Mouse (Mus musculus): ENCODE data around the gene Prkd2. TPM values are rescaled to one million over a fixed set of nuclear protein-coding genes. Genes with fewer than 3 reads are reported as not detected.
A peak's percentile ranks its signal among the peaks of the same experiment; 100 is the strongest.

The Prkd2 gene
- polyA plus RNA-seq, 1 experiment from 2014 or later = 8.8 TPM

DNA sequence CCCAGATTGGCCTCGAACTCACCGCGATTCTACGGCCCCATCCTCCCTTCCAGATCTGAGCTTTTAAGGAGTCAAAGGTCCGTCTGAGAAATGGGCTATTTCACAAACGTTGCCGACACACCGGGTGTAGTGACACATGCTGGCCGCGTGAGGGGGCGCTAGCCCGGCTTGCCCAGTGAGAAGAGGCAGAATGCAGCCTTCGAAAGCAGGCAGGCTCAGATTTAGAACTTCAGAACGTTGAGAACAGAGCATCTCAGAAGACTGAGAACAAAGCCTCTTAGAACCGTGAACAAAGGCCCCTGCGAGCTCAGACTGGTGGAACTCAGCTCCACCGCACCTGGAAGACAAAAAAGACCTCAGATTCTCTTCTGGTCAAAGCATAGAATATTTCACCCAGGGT is 31.5 kb downstream of the Prkd2 start:
- ATAC-seq (ENCODE audit: low FRiP score) = no peak
- Histone ChIP-seq H3K4me3 (peak overlapping the region; percentile 13), H3K27ac (peak overlapping the region; percentile 58), H3K4me1 (peaks cover 20% of the 10 kb centered on the region), H3K36me3 (peaks cover 14% of the 10 kb centered on the region; the same call in 1 of the 2 replicates), H3K9me3 (replicated peaks) (no peaks in the 10 kb centered on the region), H3K9ac (0 out of 2 replicates have a peak overlapping the region, but pooled peaks have one; percentile 2), H3K4me2 (replicated peaks) (peak overlapping the region; percentile 35), H3K27me3 (no peaks in the 10 kb centered on the region)
- WGBS = 5% methylated on average over 17 of the region's 17 CpGs

DNA sequence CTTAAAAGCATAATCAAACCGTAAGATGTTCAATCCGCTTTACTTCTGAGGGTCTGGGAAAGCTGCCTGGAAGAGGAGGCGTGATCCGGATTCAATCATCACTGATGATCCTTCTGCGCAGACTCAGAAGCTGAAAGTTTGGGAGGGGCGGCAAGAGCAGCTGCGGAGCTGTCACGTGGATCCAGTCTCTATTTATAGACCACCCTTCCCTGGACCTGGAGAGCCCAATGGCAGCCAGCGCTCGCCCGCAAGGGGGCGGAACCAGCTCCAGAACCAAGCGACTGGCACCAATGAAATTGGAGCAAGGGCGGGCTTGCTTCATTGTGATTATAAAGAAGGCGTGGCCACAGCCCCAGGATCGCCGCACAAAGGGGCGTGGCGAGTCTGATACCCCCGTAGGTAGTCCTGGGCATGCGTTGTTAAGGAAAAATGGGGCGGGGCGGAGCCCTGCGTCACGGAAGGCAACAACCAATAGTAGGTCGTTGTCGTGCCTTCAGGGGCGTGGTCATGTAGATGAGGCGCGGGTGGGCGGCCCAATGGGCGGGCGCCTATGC is 32.1 kb downstream of the Prkd2 start:
- Histone ChIP-seq H3K27ac (peak overlapping the region; percentile 58), H3K9me3 (replicated peaks) (no peaks in the 10 kb centered on the region), H3K36me3 (peaks cover 14% of the 10 kb centered on the region; the same call in 1 of the 2 replicates), H3K27me3 (no peaks in the 10 kb centered on the region), H3K9ac (0 out of 2 replicates have a peak overlapping the region, but pooled peaks have one; percentile 2), H3K4me1 (peaks cover 20% of the 10 kb centered on the region), H3K4me3 (peak overlapping the region; percentile 70), H3K4me2 (replicated peaks) (peak overlapping the region; percentile 79)
- peak; percentile 97 for ATAC-seq (ENCODE audit: low FRiP score)
- under 1% methylated on average over 33 of the region's 33 CpGs for WGBS

DNA sequence AGATGAGACGGTGACA is 32.4 kb downstream of the Prkd2 start, which contains the start of gene Dact3:
Dact3 (plus strand) TSS at position 8 of the 16 bp plus-strand sequence.
- H3K4me3 ChIP-seq = peak within 1 kb of the TSS; percentile 70
- WGBS = 0% methylated on average over 1 of the region's 1 CpGs
- H3K9me3 ChIP-seq (replicated peaks) = no peaks in the 10 kb centered on the region
- H3K36me3 ChIP-seq = peaks cover 14% of the 10 kb centered on the region; the same call in 1 of the 2 replicates
- no peaks in the 10 kb centered on the region for H3K27me3 ChIP-seq
- peak within 1 kb of the TSS; percentile 91 for H3K9ac ChIP-seq
- H3K4me2 ChIP-seq (replicated peaks) = peak within 1 kb of the TSS; percentile 79
- no peak for ATAC-seq (ENCODE audit: low FRiP score)
- H3K4me1 ChIP-seq = peaks cover 23% of the 10 kb centered on the region
- peak within 1 kb of the TSS; percentile 82 for H3K27ac ChIP-seq

DNA sequence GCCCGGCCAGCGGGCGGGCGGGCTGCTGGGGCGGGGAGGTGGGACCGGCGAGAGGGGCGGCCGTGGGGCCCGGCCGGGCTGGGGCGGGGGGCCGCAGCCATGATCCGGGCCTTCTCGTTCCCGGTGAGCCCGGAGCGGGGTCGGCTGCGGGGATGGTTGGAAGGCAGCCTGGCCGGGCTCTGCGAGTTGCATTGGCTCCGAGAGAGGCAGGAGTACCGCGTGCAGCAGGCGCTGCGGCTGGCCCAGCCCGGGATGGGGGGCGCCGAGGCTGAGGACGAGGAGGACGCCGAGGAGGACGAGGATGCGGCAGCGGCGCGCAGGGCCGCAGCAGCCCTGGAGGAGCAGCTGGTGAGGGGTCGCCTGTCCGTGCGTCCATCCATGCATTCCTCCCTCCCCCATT is 32.6 kb downstream of the Prkd2 start:
- Histone ChIP-seq H3K4me1 (peaks cover 25% of the 10 kb centered on the region), H3K36me3 (peaks cover 14% of the 10 kb centered on the region; the same call in 1 of the 2 replicates), H3K27ac (peak overlapping the region; percentile 82), H3K4me3 (peak overlapping the region; percentile 70), H3K9me3 (replicated peaks) (no peaks in the 10 kb centered on the region), H3K27me3 (no peaks in the 10 kb centered on the region), H3K9ac (peak overlapping the region; percentile 91), H3K4me2 (replicated peaks) (peak overlapping the region; percentile 79)
- WGBS = under 1% methylated on average over 33 of the region's 42 CpGs
- no peak; the same call in 1 of the 2 replicates for ATAC-seq (ENCODE audit: low FRiP score)

DNA sequence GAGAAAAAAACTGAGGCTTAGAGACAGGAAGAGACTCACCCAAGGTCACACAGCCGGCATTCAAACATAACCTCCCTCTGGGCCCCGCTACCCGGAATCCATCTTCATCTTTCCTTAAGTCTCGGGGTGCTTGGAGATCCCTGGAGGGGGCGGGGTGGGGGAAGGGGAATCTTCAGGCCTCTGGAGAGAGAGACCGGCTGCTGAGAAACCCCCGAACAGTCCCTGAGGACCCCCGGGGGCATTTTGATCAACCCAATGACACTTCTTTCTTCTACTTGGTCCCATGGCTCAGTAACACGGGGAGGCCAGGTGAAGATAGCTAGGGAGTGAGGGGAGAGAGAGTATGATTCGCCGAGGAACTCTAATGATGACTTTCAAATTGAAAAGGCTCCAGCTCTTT is 33.3 kb downstream of the Prkd2 start:
- Histone ChIP-seq H3K4me3 (peak overlapping the region; percentile 70), H3K4me2 (replicated peaks) (peak overlapping the region; percentile 79), H3K27me3 (no peaks in the 10 kb centered on the region), H3K27ac (peak overlapping the region; percentile 82), H3K9ac (peak overlapping the region; percentile 91), H3K4me1 (peaks cover 30% of the 10 kb centered on the region), H3K36me3 (peaks cover 13% of the 10 kb centered on the region; the same call in 1 of the 2 replicates), H3K9me3 (replicated peaks) (no peaks in the 10 kb centered on the region)
- ATAC-seq (ENCODE audit: low FRiP score) = no peak
- WGBS = 7% methylated on average over 11 of the region's 11 CpGs

DNA sequence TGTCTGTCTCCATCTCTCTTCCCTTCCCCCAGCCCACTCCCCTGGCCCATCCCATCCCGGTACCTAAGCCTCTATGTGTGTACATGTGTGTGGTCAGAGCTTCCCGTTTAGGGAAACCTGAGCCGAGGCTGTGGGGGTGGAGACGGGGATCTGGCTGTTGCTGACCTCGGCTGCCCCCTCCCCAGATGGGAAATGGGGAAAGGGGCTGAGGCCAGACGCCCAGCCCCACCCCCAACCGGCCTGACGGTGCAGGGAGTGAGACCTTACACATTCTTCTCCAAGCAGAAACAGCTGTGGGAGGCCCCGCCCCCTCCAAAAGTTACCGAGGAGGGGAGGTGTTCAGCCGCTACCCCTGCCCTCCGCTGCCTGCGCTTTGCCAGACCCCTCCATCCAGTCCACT is 33.9 kb downstream of the Prkd2 start:
- Histone ChIP-seq H3K9me3 (replicated peaks) (no peaks in the 10 kb centered on the region), H3K27ac (peak overlapping the region; percentile 82)

DNA sequence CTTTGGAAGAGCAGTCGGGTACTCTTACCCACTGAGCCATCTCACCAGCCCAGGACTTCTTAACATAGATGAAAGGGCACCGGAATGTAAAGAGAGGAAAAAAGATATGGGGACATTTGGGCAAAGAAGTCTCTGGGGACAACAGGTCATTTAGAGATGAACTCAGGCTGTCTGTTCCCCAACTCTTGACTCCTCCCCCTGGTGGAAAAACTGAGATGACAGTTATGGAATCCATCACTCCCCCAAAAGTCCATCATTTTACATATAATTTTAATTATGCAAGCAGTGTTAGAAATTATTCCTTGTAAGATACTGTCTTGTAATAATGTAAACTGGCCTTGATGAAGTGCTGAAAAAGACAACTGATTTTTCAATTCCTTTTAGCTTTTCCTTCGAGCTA is 35.0 kb downstream of the Prkd2 start:
- no peak overlapping the region for H3K9ac ChIP-seq
- peaks cover 5% of the 10 kb centered on the region; the same call in 1 of the 2 replicates for H3K27me3 ChIP-seq
- peaks cover 30% of the 10 kb centered on the region for H3K4me1 ChIP-seq
- no peaks in the 10 kb centered on the region for H3K36me3 ChIP-seq
- H3K4me2 ChIP-seq (replicated peaks) = no peak overlapping the region
- H3K27ac ChIP-seq = no peak overlapping the region
- ATAC-seq (ENCODE audit: low FRiP score) = no peak
- no peaks in the 10 kb centered on the region for H3K9me3 ChIP-seq (replicated peaks)
- WGBS = 83% methylated on average over 3 of the region's 3 CpGs
- H3K4me3 ChIP-seq = no peak overlapping the region

More for the DNA sequence above, 33.9 kb downstream of the Prkd2 start:
- peak overlapping the region; percentile 79 for H3K4me2 ChIP-seq (replicated peaks)
- ATAC-seq (ENCODE audit: low FRiP score) = no peak
- H3K9ac ChIP-seq = peak overlapping the region; percentile 91
- H3K36me3 ChIP-seq = peaks cover 7% of the 10 kb centered on the region; the same call in 1 of the 2 replicates
- no peaks in the 10 kb centered on the region for H3K27me3 ChIP-seq
- peak overlapping the region; percentile 70 for H3K4me3 ChIP-seq
- WGBS = 1% methylated on average over 13 of the region's 13 CpGs
- H3K4me1 ChIP-seq = peaks cover 30% of the 10 kb centered on the region

DNA sequence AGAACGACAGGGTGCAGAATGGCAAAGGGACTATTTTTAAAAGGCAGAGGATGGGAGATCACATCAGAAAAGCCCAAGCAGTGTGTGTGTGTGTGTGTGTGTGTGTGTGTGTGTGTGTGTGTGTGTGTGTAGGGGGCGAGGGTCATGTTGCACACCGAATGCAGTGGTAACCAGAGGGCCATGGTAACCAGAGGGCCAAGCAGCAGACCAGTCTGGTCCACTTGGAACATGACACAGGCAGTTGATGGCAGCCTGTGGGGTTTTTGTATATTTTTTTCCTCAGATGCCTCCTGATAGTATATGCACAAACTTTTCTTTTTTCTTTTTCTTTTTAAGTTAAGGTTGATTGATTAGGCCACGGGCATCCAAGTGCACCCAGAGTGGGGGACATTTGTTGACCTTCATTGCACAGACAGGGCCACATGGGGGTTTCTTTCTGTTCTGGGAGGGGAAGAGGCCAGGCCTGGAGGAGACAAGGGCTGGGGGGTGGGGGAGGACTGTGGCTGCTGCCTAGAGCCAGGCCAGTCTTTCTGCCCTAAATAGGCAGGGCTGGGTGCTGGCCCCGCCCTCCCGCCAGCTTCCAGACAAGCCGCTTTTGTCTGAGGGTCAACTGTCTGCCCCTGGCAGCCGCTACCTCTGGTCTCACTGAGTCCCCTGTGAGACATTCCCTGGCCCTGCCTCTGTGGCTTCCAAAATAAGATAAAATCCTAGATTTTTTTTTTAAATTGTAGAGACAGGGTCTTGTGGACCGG is 37.3 kb downstream of the Prkd2 start:
- peaks cover 30% of the 10 kb centered on the region for H3K4me1 ChIP-seq
- peaks cover 20% of the 10 kb centered on the region for H3K36me3 ChIP-seq
- H3K9ac ChIP-seq = peak overlapping the region; percentile 42; the same call in 1 of the 2 replicates
- peak overlapping the region; percentile 11; the same call in 1 of the 2 replicates for H3K4me2 ChIP-seq (replicated peaks)
- H3K9me3 ChIP-seq (replicated peaks) = no peaks in the 10 kb centered on the region
- no peak overlapping the region for H3K4me3 ChIP-seq
- peak; percentile 30 for ATAC-seq (ENCODE audit: low FRiP score)
- peaks cover 28% of the 10 kb centered on the region for H3K27me3 ChIP-seq
- H3K27ac ChIP-seq = peak overlapping the region; percentile 58
- 6% methylated on average over 8 of the region's 9 CpGs for WGBS

DNA sequence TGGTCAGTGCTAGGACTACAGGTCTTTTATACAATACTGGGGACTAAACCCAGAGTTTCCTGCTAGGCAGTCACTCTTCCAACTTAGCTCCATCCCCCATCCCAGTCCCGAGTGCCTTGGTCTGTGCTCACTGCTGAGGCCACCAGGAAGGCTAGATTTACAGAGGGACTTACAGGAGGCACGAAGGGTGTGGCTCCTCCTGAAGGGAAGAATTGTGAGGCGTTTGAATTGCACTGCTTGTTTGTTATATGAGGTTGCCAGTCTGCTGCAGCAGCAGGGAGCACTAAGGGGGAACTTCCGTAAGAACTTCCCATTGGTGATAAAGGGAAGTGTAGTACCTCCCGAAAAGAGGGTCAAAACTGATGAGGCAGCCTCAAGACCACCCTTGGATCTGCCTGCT is 37.9 kb downstream of the Prkd2 start:
- peak overlapping the region; percentile 11; the same call in 1 of the 2 replicates for H3K4me2 ChIP-seq (replicated peaks)
- peak overlapping the region; percentile 58 for H3K27ac ChIP-seq
- H3K4me3 ChIP-seq = no peak overlapping the region
- no peak for ATAC-seq (ENCODE audit: low FRiP score)
- no peak overlapping the region for H3K9ac ChIP-seq
- H3K9me3 ChIP-seq (replicated peaks) = peaks cover 2% of the 10 kb centered on the region
- H3K27me3 ChIP-seq = peaks cover 33% of the 10 kb centered on the region
- 6% methylated on average over 5 of the region's 5 CpGs for WGBS
- peaks cover 27% of the 10 kb centered on the region for H3K36me3 ChIP-seq
- H3K4me1 ChIP-seq = peaks cover 32% of the 10 kb centered on the region

DNA sequence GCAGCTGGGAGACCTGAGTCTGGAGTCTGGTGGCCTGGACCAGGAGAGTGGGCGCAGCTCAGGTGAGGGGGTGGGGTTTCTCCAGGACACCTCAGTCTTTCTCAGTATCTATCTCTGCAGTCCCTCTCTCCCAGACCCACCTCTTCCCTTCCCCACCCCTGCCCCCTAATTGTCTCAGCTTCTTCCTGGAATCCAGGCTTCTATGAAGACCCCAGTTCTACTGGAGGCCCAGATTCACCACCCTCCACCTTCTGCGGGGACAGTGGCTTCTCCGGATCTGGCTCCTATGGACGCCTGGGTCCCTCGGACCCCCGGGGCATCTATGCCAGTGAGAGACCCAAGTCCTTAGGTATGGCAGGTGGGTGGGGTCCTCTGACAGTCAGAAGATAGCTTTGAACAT is 40.5 kb downstream of the Prkd2 start:
- H3K4me3 ChIP-seq = no peak overlapping the region
- H3K27me3 ChIP-seq = peaks cover 54% of the 10 kb centered on the region
- no peak overlapping the region for H3K4me2 ChIP-seq (replicated peaks)
- peaks cover 8% of the 10 kb centered on the region for H3K9me3 ChIP-seq (replicated peaks)
- H3K9ac ChIP-seq = no peak overlapping the region
- H3K4me1 ChIP-seq = peaks cover 15% of the 10 kb centered on the region
- H3K27ac ChIP-seq = no peak overlapping the region
- WGBS = 91% methylated on average over 6 of the region's 6 CpGs
- ATAC-seq (ENCODE audit: low FRiP score) = no peak
- H3K36me3 ChIP-seq = peaks cover 49% of the 10 kb centered on the region

DNA sequence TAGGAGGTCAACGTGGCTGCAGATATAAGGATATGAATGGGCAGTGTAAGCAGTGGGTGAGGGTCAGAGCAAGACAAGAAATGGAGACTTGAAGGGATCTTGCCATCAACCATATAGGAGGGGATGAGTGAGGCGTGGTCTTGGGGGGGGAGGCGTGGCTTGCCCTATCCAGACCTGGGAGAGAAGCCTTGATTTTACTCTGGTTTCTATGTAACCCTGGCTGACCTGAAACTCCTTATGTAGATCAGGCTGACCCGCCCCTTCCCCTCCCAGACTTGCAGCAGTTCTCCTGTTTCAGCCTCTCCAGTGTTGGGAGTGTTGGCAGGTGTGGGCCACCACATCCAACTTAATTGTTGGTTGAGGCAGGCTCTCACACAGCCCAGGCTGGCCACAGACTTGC is 41.6 kb downstream of the Prkd2 start:
- H3K9me3 ChIP-seq (replicated peaks) = peaks cover 8% of the 10 kb centered on the region
- peaks cover 15% of the 10 kb centered on the region for H3K4me1 ChIP-seq
- no peak overlapping the region for H3K4me3 ChIP-seq
- peaks cover 49% of the 10 kb centered on the region for H3K36me3 ChIP-seq
- peaks cover 54% of the 10 kb centered on the region for H3K27me3 ChIP-seq
- 59% methylated on average over 4 of the region's 4 CpGs for WGBS
- no peak overlapping the region for H3K27ac ChIP-seq
- no peak for ATAC-seq (ENCODE audit: low FRiP score)
- no peak overlapping the region for H3K4me2 ChIP-seq (replicated peaks)
- no peak overlapping the region for H3K9ac ChIP-seq

DNA sequence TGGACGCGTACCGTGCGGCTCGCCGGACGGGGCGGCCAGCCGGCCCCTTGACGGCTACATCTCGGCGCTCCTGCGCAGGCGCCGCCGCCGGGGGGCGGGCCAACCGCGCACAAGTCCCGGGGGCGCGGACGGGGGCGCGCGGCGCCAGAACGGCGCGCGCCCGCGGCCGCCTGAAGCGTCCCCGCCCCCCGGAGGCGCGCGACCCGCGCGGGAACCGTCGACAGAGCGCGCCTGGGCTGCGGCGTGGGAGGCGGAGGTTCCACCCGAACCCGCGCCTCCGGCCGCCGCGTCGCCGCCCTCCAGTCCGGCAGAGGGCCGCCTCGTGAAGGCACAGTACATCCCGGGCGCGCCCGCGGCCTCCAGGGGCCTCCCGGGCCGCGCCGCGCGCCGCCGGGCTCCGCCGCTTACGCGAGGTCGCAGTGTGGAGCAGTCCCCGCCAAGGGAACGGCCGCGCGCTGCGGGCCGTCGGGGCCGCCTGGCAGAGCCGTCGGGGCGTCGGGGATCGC is 42.6 kb downstream of the Prkd2 start:
- Histone ChIP-seq H3K4me2 (replicated peaks) (peak overlapping the region; percentile 35), H3K9me3 (replicated peaks) (peaks cover 8% of the 10 kb centered on the region), H3K36me3 (peaks cover 49% of the 10 kb centered on the region), H3K9ac (no peak overlapping the region), H3K27me3 (peaks cover 60% of the 10 kb centered on the region), H3K27ac (no peak overlapping the region), H3K4me3 (peak overlapping the region; percentile 26), H3K4me1 (peaks cover 8% of the 10 kb centered on the region)
- WGBS = 9% methylated on average over 65 of the region's 95 CpGs
- peak; percentile 57 for ATAC-seq (ENCODE audit: low FRiP score)
